Mouse (Mus musculus) ES-E14 (cell line): ENCODE measurements around the gene Rragd. TPM values are rescaled to one million over a fixed set of nuclear protein-coding genes. Genes with fewer than 3 reads are reported as not detected.
A peak's percentile ranks its signal among the peaks of the same experiment; 100 is the strongest.

Experiments
- DNase-seq: peaks from one replicate; pipeline ENCODE4 v3.0.0-alpha.2; 2013; ENCODE audit warnings: low read depth, low spot score
- H3K27ac ChIP-seq: 2 replicates; pipeline ENCODE4 v1.5.1; 2012; ENCODE audit warnings: low read depth, mild to moderate bottlenecking, low read length, moderate library complexity, mixed read lengths; ENCODE audit not compliant: poor library complexity, insufficient read depth, severe bottlenecking
- H3K36me3 ChIP-seq: 2 replicates; pipeline ENCODE4 v1.6.1; 2012; ENCODE audit warnings: mild to moderate bottlenecking, low read length, moderate library complexity, mixed read lengths; ENCODE audit not compliant: control insufficient read depth, poor library complexity, insufficient read depth, severe bottlenecking
- H3K4me1 ChIP-seq, 2 experiments: fragments of 150-350 bp in 1 of 2; sonication (generic) in 1 of 2; 2 replicates each; pipeline ENCODE4 v1.6.1; 2012; ENCODE audit warnings: low read length in 2 of 2, mild to moderate bottlenecking in 1 of 2, mixed read lengths in 1 of 2; ENCODE audit not compliant: control insufficient read depth in 2 of 2, insufficient read depth in 2 of 2, poor library complexity in 1 of 2
- H3K4me3 ChIP-seq, 2 experiments: fragments of 150-350 bp in 1 of 2; sonication (generic) in 1 of 2; 2 replicates each; pipeline ENCODE4 v1.5.1; 2012; ENCODE audit warnings: low read length in 2 of 2, low read depth in 1 of 2, mild to moderate bottlenecking in 1 of 2, mixed read lengths in 1 of 2; ENCODE audit not compliant: insufficient read depth in 1 of 2, poor library complexity in 1 of 2, severe bottlenecking in 1 of 2
- H3K9ac ChIP-seq: 2 replicates; pipeline ENCODE4 v1.6.1; 2012; ENCODE audit warnings: low read depth, mild to moderate bottlenecking, low read length, mixed read lengths; ENCODE audit not compliant: poor library complexity, insufficient read depth, severe bottlenecking
- H3K9me3 ChIP-seq: fragments of 150-350 bp; sonication (generic); 2 replicates; pipeline ENCODE4 v1.6.1; 2012; ENCODE audit warnings: low read depth, mild to moderate bottlenecking, low read length; ENCODE audit not compliant: control insufficient read depth, insufficient read depth
- CHD2 ChIP-seq: IDR thresholded peaks from 2 replicates; pipeline ENCODE4 v1.6.1; 2014; ENCODE audit warnings: mild to moderate bottlenecking, low read depth, low read length, inconsistent platforms
- HCFC1 ChIP-seq: IDR thresholded peaks from 2 replicates; pipeline ENCODE4 v1.6.1; 2012; ENCODE audit warnings: low read length, inconsistent platforms, borderline replicate concordance; ENCODE audit not compliant: insufficient read depth
- MAFK ChIP-seq: IDR thresholded peaks from 2 replicates; pipeline ENCODE4 v1.6.1; 2014; ENCODE audit warnings: mild to moderate bottlenecking, low read depth, low read length, inconsistent platforms; ENCODE audit not compliant: insufficient read depth
- ZC3H11A ChIP-seq: IDR thresholded peaks from 2 replicates; pipeline ENCODE4 v1.6.1; 2012; ENCODE audit warnings: low read depth, mild to moderate bottlenecking, inconsistent platforms, low read length, borderline replicate concordance
- ZNF384 ChIP-seq: IDR thresholded peaks from 2 replicates; pipeline ENCODE4 v1.6.1; 2012; ENCODE audit warnings: low read depth, low read length, inconsistent platforms
- in situ Hi-C, 2 experiments: fragments of 600-800 bp; cut with MboI; formaldehyde crosslinking; loops; one replicate each; pipeline ENCODE4 v1.15.1; 2025; ENCODE audit warnings: low sequenced_read_pairs in 2 of 2, inconsistent platforms in 1 of 2; ENCODE audit not compliant: unreplicated experiment in 2 of 2
- total RNA-seq: library from RNA; depleted of rRNA; stranded (reverse); fragments of 300-350 nt; gene quantifications from 2 replicates; pipeline ENCODE4 v1.2.3, GENCODE M21; 2012; rRNA removed

Gene Rragd
- 14.4 and 15.0 TPM in 2 replicates for total RNA-seq

DNA sequence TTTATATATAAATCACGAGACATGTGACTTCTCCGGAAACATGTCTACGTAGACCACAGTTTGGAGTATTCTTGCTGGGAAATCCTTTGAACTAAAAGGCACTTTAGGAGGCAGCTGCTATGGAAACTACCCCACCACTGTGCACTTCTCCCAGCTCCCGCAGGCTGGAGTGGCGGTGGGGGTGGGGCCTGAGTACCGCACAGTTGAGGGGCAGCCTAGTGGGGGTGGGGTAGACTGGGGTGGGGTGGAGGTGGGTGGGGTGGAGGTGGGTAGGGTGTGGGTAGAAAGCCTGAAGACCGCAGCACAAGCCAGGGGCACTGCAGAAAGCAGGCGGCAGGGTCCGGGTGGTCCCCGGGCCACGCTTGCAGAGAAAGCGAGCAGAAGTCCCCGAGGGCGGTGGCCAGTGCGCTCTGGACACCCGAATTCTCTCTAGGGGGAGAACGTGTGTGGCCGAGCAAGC lies at the start of gene Rragd:
Gene Rragd (plus strand): TSS at position 322 of the 460 bp plus-strand sequence.
- Histone ChIP-seq H3K27ac (peak within 1 kb of the TSS; percentile 4), H3K4me1 (peaks cover 4 to 25% of the 10 kb centered on the region in 2 experiments; a peak in 2 of 4 replicates), H3K4me3 (peak within 1 kb of the TSS; percentile 79 to 80), H3K9me3 (no peaks in the 10 kb centered on the region), H3K9ac (peak within 1 kb of the TSS; percentile 80), H3K36me3 (no peaks in the 10 kb centered on the region)
- no peak for DNase-seq
- no peak for TF ChIP-seq ZC3H11A
- no peak for TF ChIP-seq MAFK
- TF ChIP-seq HCFC1 = no peak
- TF ChIP-seq CHD2 = no peak
- TF ChIP-seq ZNF384 = no peak
- in situ Hi-C loops = no loop called here

DNA sequence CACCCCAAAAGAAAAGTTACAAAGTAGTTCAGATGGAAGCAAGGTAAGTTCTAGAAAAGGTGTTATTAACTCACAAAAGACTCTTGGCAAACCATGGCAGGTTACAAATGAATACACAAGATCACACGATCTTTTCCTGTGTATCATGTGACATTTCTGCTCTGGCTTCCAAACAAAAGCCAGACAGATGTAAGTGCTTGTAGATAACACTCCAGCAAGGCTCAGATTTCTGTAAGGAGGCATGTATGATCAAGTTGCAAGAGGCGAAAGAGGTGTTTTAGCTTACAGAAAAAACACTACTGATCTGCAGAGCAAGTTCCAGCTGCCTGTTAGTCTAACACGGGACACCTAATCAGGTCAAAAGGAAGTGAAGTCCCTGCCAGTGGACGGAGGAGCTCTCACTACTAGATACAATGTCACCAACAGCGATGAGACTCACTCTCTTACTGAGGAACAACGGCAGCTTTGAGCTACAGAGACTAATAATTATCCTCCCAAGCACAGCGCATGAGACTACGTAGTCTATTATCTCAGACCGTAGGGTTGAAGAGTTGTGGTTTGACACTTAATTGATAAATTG lies 46.0 kb upstream of the Rragd start:
- TF ChIP-seq ZC3H11A (no peak), MAFK (no peak), CHD2 (no peak), ZNF384 (no peak), HCFC1 (no peak)
- in situ Hi-C loops = no loop called here
- H3K9ac ChIP-seq = no peak overlapping the region
- H3K36me3 ChIP-seq = no peaks in the 10 kb centered on the region
- peaks cover 4 to 18% of the 10 kb centered on the region in 2 experiments; a peak in 3 of 4 replicates for H3K4me1 ChIP-seq
- H3K4me3 ChIP-seq = no peak overlapping the region
- H3K27ac ChIP-seq = peak overlapping the region; percentile 20; the same call in 1 of the 2 replicates
- DNase-seq = no peak
- no peaks in the 10 kb centered on the region for H3K9me3 ChIP-seq

DNA sequence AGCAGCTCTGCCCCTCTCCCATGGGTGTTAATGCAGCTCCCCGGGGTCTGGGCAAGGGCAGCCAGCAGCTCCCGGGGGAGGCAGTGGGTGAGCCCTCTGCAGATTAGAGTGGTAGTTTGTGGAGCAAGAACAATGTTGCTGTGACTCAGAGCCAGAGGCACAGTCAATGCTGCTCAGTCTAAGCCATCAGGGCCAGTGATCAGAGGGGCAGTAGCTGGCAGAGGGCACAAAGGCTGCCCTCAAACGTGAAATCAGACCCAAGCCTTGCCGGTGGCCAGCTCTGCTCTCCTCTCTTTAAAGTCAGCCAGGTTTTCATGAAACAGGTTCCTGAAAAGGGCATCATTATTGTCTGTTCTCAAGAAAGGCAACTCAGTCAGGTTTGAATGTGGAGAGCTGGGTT lies 43.3 kb upstream of the Rragd start:
- DNase-seq = no peak
- in situ Hi-C loops = no loop called here
- Histone ChIP-seq H3K9ac (no peak overlapping the region), H3K4me3 (no peak overlapping the region), H3K9me3 (no peaks in the 10 kb centered on the region), H3K4me1 (peaks cover 0 to 13% of the 10 kb centered on the region in 2 experiments; a peak in 2 of 4 replicates), H3K27ac (no peak overlapping the region), H3K36me3 (no peaks in the 10 kb centered on the region)
- TF ChIP-seq ZNF384 (no peak), CHD2 (no peak), ZC3H11A (no peak), MAFK (no peak), HCFC1 (no peak)

DNA sequence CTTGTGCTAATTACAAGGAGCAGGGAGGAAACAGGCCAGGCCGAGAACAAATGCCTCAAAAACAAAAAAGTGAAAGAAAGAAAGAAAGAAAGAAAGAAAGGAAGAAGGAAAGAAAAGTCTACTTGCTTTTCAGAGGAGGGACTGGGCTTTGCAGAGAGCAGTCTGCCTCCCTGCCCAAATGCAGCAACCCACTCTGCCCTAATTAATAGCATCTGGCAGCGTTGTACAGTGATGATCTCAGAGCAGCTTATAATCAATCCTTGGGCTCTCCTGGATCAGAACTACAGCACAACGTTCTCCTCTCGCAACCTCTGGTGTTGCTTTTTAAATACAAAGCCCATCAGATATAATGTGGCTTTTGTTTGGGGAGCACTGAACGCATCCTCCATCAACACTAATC lies 42.9 kb upstream of the Rragd start:
- in situ Hi-C loops = no loop called here
- H3K27ac ChIP-seq = no peak overlapping the region
- H3K4me1 ChIP-seq = peaks cover 0 to 13% of the 10 kb centered on the region in 2 experiments; a peak in 2 of 4 replicates
- H3K4me3 ChIP-seq = no peak overlapping the region
- no peak for TF ChIP-seq MAFK
- no peak for TF ChIP-seq HCFC1
- TF ChIP-seq ZC3H11A = no peak
- no peaks in the 10 kb centered on the region for H3K9me3 ChIP-seq
- no peak for DNase-seq
- no peaks in the 10 kb centered on the region for H3K36me3 ChIP-seq
- H3K9ac ChIP-seq = no peak overlapping the region
